Mouse (Mus musculus): ENCODE measurements at regions not wholly inside any gene's neighbourhood (a gene's known extent, or its start where the extent isn't known, plus 50 kb on each side); places are given as distances from the start of the nearest gene placed in this dataset.

GRCm38 (mm10) chr16:64245942-64246341, 356.3 kb downstream of the Csnka2ip start:
- Histone ChIP-seq H3K4me1 (ENCODE audit: control insufficient read depth, insufficient read depth, low read length) (no peaks in the 10 kb centered on the region), H3K4me3 (ENCODE audit: low read depth, low read length) (no peak overlapping the region), H3K9ac (replicated peaks; ENCODE audit: low read depth, low read length) (no peak overlapping the region), H3K27ac (ENCODE audit: low read length) (no peak overlapping the region), H3K27me3 (ENCODE audit: control insufficient read depth, insufficient read depth, low read length) (no peaks in the 10 kb centered on the region), H3K36me3 (ENCODE audit: control insufficient read depth, insufficient read depth, low read length) (no peaks in the 10 kb centered on the region), H3K9me3 (ENCODE audit: control insufficient read depth, low read depth, low read length) (no peaks in the 10 kb centered on the region), H3K4me2 (replicated peaks; ENCODE audit: low read depth, low read length) (no peak overlapping the region)
- no peak for ATAC-seq (ENCODE audit: insufficient number of reproducible peaks, insufficient read depth, low FRiP score, low read depth)
- 80% methylated on average over 1 of the region's 1 CpGs for WGBS

GRCm38 (mm10) chr16:64224336-64224735, 360.4 kb upstream of the Epha3 start:
- 79% methylated on average over 3 of the region's 3 CpGs for WGBS
- Histone ChIP-seq H3K4me1 (ENCODE audit: control insufficient read depth, insufficient read depth, low read length) (no peaks in the 10 kb centered on the region), H3K27ac (ENCODE audit: low read length) (no peak overlapping the region)

GRCm38 (mm10) chr16:64216671-64217070, 352.7 kb upstream of the Epha3 start:
- H3K4me3 ChIP-seq (ENCODE audit: low read depth, low read length), result no peak overlapping the region
- H3K9ac ChIP-seq (replicated peaks; ENCODE audit: low read depth, low read length), result no peak overlapping the region
- 83% methylated on average over 5 of the region's 5 CpGs for WGBS
- H3K27ac ChIP-seq (ENCODE audit: low read length), result no peak overlapping the region
- no peak for ATAC-seq (ENCODE audit: insufficient number of reproducible peaks, insufficient read depth, low FRiP score, low read depth)
- no peaks in the 10 kb centered on the region for H3K9me3 ChIP-seq (ENCODE audit: control insufficient read depth, low read depth, low read length)
- H3K4me1 ChIP-seq (ENCODE audit: control insufficient read depth, insufficient read depth, low read length), result no peaks in the 10 kb centered on the region
- H3K27me3 ChIP-seq (ENCODE audit: control insufficient read depth, insufficient read depth, low read length), result no peaks in the 10 kb centered on the region
- H3K4me2 ChIP-seq (replicated peaks; ENCODE audit: low read depth, low read length), result no peak overlapping the region
- no peaks in the 10 kb centered on the region for H3K36me3 ChIP-seq (ENCODE audit: control insufficient read depth, insufficient read depth, low read length)

More at GRCm38 (mm10) chr16:64224336-64224735, 360.4 kb upstream of the Epha3 start:
- no peaks in the 10 kb centered on the region for H3K36me3 ChIP-seq (ENCODE audit: control insufficient read depth, insufficient read depth, low read length)
- no peak for ATAC-seq (ENCODE audit: insufficient number of reproducible peaks, insufficient read depth, low FRiP score, low read depth)
- H3K9ac ChIP-seq (replicated peaks; ENCODE audit: low read depth, low read length), result no peak overlapping the region
- no peaks in the 10 kb centered on the region for H3K9me3 ChIP-seq (ENCODE audit: control insufficient read depth, low read depth, low read length)
- no peak overlapping the region for H3K4me3 ChIP-seq (ENCODE audit: low read depth, low read length)
- no peaks in the 10 kb centered on the region for H3K27me3 ChIP-seq (ENCODE audit: control insufficient read depth, insufficient read depth, low read length)
- no peak overlapping the region for H3K4me2 ChIP-seq (replicated peaks; ENCODE audit: low read depth, low read length)

- H3K27ac ChIP-seq (ENCODE audit: low read length), result no peak overlapping the region
- no peak overlapping the region for H3K9ac ChIP-seq (replicated peaks; ENCODE audit: low read depth, low read length)
- ATAC-seq (ENCODE audit: insufficient number of reproducible peaks, insufficient read depth, low FRiP score, low read depth), result no peak
- no peak overlapping the region for H3K4me3 ChIP-seq (ENCODE audit: low read depth, low read length)
- no peaks in the 10 kb centered on the region for H3K9me3 ChIP-seq (ENCODE audit: control insufficient read depth, low read depth, low read length)
- 61% methylated on average over 1 of the region's 1 CpGs for WGBS
- no peaks in the 10 kb centered on the region for H3K36me3 ChIP-seq (ENCODE audit: control insufficient read depth, insufficient read depth, low read length)
- no peaks in the 10 kb centered on the region for H3K27me3 ChIP-seq (ENCODE audit: control insufficient read depth, insufficient read depth, low read length)
- H3K4me1 ChIP-seq (ENCODE audit: control insufficient read depth, insufficient read depth, low read length), result no peaks in the 10 kb centered on the region
- no peak overlapping the region for H3K4me2 ChIP-seq (replicated peaks; ENCODE audit: low read depth, low read length)
Observed at GRCm38 (mm10) chr16:64211895-64212294, 347.9 kb upstream of the Epha3 start.

- H3K9me3 ChIP-seq (ENCODE audit: control insufficient read depth, low read depth, low read length), result no peaks in the 10 kb centered on the region
- H3K27me3 ChIP-seq (ENCODE audit: control insufficient read depth, insufficient read depth, low read length), result no peaks in the 10 kb centered on the region
- no peak overlapping the region for H3K4me3 ChIP-seq (ENCODE audit: low read depth, low read length)
- no peak overlapping the region for H3K4me2 ChIP-seq (replicated peaks; ENCODE audit: low read depth, low read length)
- WGBS, result 42% methylated on average over 8 of the region's 8 CpGs
- peak overlapping the region; percentile 63 for H3K27ac ChIP-seq (ENCODE audit: low read length)
- no peaks in the 10 kb centered on the region for H3K36me3 ChIP-seq (ENCODE audit: control insufficient read depth, insufficient read depth, low read length)
- peak; percentile 53; the same call in 1 of the 2 replicates for ATAC-seq (ENCODE audit: insufficient number of reproducible peaks, insufficient read depth, low FRiP score, low read depth)
- no peak overlapping the region for H3K9ac ChIP-seq (replicated peaks; ENCODE audit: low read depth, low read length)
- H3K4me1 ChIP-seq (ENCODE audit: control insufficient read depth, insufficient read depth, low read length), result no peaks in the 10 kb centered on the region; the same call in 1 of the 2 replicates
Observed at GRCm38 (mm10) chr16:64166676-64167407, 302.9 kb upstream of the Epha3 start.

- Histone ChIP-seq H3K36me3 (ENCODE audit: control insufficient read depth, insufficient read depth, low read length) (no peaks in the 10 kb centered on the region), H3K4me1 (ENCODE audit: control insufficient read depth, insufficient read depth, low read length) (no peaks in the 10 kb centered on the region; the same call in 1 of the 2 replicates), H3K27ac (ENCODE audit: low read length) (no peak overlapping the region), H3K4me2 (replicated peaks; ENCODE audit: low read depth, low read length) (no peak overlapping the region), H3K9me3 (ENCODE audit: control insufficient read depth, low read depth, low read length) (no peaks in the 10 kb centered on the region), H3K27me3 (ENCODE audit: control insufficient read depth, insufficient read depth, low read length) (no peaks in the 10 kb centered on the region), H3K4me3 (ENCODE audit: low read depth, low read length) (no peak overlapping the region), H3K9ac (replicated peaks; ENCODE audit: low read depth, low read length) (no peak overlapping the region)
- 82% methylated on average over 2 of the region's 2 CpGs for WGBS
- no peak for ATAC-seq (ENCODE audit: insufficient number of reproducible peaks, insufficient read depth, low FRiP score, low read depth)
Observed at GRCm38 (mm10) chr16:64166036-64166435, 302.1 kb upstream of the Epha3 start.

GRCm38 (mm10) chr16:64145687-64146535, 281.9 kb upstream of the Epha3 start:
- ATAC-seq (ENCODE audit: insufficient number of reproducible peaks, insufficient read depth, low FRiP score, low read depth), result peak; percentile 58; the same call in 1 of the 2 replicates
- 72% methylated on average over 14 of the region's 14 CpGs for WGBS
- Histone ChIP-seq H3K4me3 (ENCODE audit: low read depth, low read length) (no peak overlapping the region), H3K27me3 (ENCODE audit: control insufficient read depth, insufficient read depth, low read length) (no peaks in the 10 kb centered on the region), H3K4me2 (replicated peaks; ENCODE audit: low read depth, low read length) (no peak overlapping the region), H3K9me3 (ENCODE audit: control insufficient read depth, low read depth, low read length) (no peaks in the 10 kb centered on the region), H3K9ac (replicated peaks; ENCODE audit: low read depth, low read length) (no peak overlapping the region), H3K36me3 (ENCODE audit: control insufficient read depth, insufficient read depth, low read length) (no peaks in the 10 kb centered on the region), H3K27ac (ENCODE audit: low read length) (no peak overlapping the region), H3K4me1 (ENCODE audit: control insufficient read depth, insufficient read depth, low read length) (no peaks in the 10 kb centered on the region)

Data from stomach, embryonic 14.5 days (tissue).